Mouse (Mus musculus) hindbrain, embryonic 16.5 days (tissue): ENCODE results near the gene Copg1. TPM values are rescaled to one million over a fixed set of nuclear protein-coding genes. Genes with fewer than 3 reads are reported as not detected.

ENCODE experiments used
- ATAC-seq: fragments of 200-750 bp; cut with Nextera tagmentation; 2 replicates; pipeline ENCODE4 v1.8.0; 2017; ENCODE audit warnings: moderate TSS enrichment, moderate library complexity
- H3K27ac ChIP-seq: fragments of 300-500 bp; sonication (generic); 2 replicates; pipeline ENCODE4 v1.5.1; 2014; ENCODE audit warnings: low read depth, mild to moderate bottlenecking, control low read depth, low read length, moderate library complexity
- H3K27me3 ChIP-seq: fragments of 300-500 bp; sonication (generic); replicated peaks from 2 replicates; pipeline ENCODE4 v1.6.1; 2014; ENCODE audit warnings: low read length; ENCODE audit not compliant: control insufficient read depth, insufficient read depth
- H3K36me3 ChIP-seq: fragments of 300-500 bp; sonication (generic); 2 replicates; pipeline ENCODE4 v1.6.1; 2014; ENCODE audit warnings: mild to moderate bottlenecking, low read length, moderate library complexity, mixed read lengths; ENCODE audit not compliant: control insufficient read depth, insufficient read depth
- H3K4me1 ChIP-seq: fragments of 300-500 bp; sonication (generic); 2 replicates; pipeline ENCODE4 v1.6.1; 2014; ENCODE audit warnings: low read depth, low read length; ENCODE audit not compliant: control insufficient read depth, insufficient read depth
- H3K4me2 ChIP-seq: fragments of 300-500 bp; sonication (generic); 2 replicates; pipeline ENCODE4 v1.6.1; 2014; ENCODE audit warnings: mild to moderate bottlenecking, low read length, control low read depth, moderate library complexity
- H3K4me3 ChIP-seq: fragments of 300-500 bp; sonication (generic); 2 replicates; pipeline ENCODE4 v1.5.1; 2014; ENCODE audit warnings: mild to moderate bottlenecking, low read length, control low read depth, moderate library complexity
- H3K9ac ChIP-seq: fragments of 300-500 bp; sonication (generic); 2 replicates; pipeline ENCODE4 v1.6.1; 2014; ENCODE audit warnings: low read depth, mild to moderate bottlenecking, control low read depth, low read length, moderate library complexity
- H3K9me3 ChIP-seq: fragments of 300-500 bp; sonication (generic); 2 replicates; pipeline ENCODE4 v1.6.1; 2014; ENCODE audit warnings: mild to moderate bottlenecking, low read length, moderate library complexity; ENCODE audit not compliant: control insufficient read depth
- WGBS: fragments of 180-500 bp; shearing (Covaris S2); extraction: QIAGEN DNeasy Blood & Tissue Kit; methylation state at CpG from one replicate; pipeline ENCODE4 v1.1.7; 2014; 5-methylcytosine and 5-hydroxymethylcytosine counted together
- polyA plus RNA-seq: library from polyadenylated mRNA; unstranded; fragments of >200 nt; fragmentation: Nextera tagmentation; extraction: Ambion mirVana; gene quantifications from 2 replicates; pipeline ENCODE4 v1.2.1, GENCODE M21; 2015

Gene Copg1
- polyA plus RNA-seq, 1 experiment from 2014 or later, result 220 TPM

DNA sequence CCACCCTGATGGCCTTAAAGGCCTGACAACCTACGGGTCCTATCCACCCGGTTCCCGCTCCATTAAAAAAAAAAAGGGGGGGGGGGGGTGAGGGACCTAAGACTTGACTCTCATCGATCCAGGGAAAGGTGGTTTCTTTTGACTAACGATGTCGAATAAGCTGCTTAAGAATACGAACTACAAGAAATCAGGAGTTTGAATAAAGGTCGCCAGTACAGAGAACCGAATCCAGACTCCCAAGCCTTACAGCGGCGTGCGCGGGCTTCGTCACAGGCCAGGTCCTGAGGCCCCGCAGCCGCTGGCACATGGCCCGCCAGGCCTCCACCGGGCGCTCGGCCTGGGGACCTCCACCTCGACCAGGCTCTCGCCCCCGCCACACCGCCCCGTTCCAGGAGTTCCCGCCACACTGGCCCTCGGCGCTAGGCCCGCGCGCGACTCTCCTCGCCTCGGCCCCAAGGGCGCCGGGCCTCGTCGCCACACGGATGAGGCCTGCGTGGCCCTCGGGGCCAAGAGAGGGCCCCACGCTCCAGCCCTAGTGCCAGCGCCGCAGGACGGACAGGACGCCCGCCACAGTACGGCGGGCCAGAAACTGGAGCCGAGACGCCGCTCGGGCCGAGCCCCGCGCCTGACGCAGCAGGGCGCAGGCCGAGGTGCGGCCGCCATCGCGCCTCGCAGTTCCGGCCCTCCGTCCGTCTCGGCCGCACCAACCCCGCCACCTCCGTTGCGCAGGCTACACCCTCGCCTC, 37.3 kb upstream of the Copg1 start:
- Histone ChIP-seq H3K9ac (peak overlapping the region; percentile 75), H3K36me3 (peaks cover under 1% of the 10 kb centered on the region), H3K4me2 (peak overlapping the region; percentile 88), H3K9me3 (no peaks in the 10 kb centered on the region), H3K4me3 (peak overlapping the region; percentile 65), H3K27me3 (no peaks in the 10 kb centered on the region), H3K4me1 (peaks cover 26% of the 10 kb centered on the region), H3K27ac (peak overlapping the region; percentile 85)
- peak; percentile 75 for ATAC-seq
- 0% methylated on average over 56 of the region's 73 CpGs for WGBS

DNA sequence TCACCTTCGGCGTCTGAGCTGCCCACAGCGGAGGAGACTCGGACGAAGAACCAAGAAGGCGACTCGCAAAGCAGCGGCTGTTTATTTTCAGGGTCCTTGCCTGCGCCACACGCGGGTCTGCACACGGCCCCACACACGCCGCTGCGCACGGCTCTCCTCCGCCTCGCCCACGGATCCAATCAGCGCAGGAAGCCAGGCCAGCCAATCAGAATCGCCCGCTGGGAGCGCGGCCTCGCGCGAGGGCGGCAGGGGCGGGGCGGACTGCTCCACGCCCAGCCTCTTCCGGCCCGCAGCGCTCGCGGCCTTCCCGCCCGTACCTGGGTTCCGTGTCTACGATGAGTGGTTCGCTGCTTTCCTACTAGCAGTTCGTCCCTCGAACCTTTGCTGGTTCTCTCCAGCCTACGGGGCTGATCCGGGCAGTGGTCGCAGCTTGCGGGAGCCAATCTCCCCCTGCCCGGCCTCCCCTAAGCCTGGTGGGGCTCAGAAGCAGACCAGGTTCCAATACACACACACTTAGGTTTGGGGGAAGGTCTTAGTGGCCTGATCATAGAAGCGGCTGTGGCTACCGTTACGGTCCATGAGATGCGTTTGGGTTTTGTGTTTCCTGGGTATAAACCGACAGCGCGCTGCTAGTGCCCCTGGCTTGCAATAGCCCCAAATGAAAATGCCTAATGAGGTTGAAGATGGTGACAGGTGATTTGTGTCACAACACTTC, 36.6 kb upstream of the Copg1 start, which contains the start of gene Cnbp:
Gene Cnbp (minus strand): TSS at position 207 of the 715 bp plus-strand sequence.
- H3K36me3 ChIP-seq, result no peaks in the 10 kb centered on the region
- H3K4me2 ChIP-seq, result peak within 1 kb of the TSS; percentile 93
- peak within 1 kb of the TSS; percentile 85 for H3K27ac ChIP-seq
- H3K4me1 ChIP-seq, result peaks cover 26% of the 10 kb centered on the region
- no peaks in the 10 kb centered on the region for H3K9me3 ChIP-seq
- H3K9ac ChIP-seq, result peak within 1 kb of the TSS; percentile 98
- H3K4me3 ChIP-seq, result peak within 1 kb of the TSS; percentile 65
- no peaks in the 10 kb centered on the region for H3K27me3 ChIP-seq
- WGBS, result under 1% methylated on average over 55 of the region's 55 CpGs
- peak; percentile 99 for ATAC-seq

DNA sequence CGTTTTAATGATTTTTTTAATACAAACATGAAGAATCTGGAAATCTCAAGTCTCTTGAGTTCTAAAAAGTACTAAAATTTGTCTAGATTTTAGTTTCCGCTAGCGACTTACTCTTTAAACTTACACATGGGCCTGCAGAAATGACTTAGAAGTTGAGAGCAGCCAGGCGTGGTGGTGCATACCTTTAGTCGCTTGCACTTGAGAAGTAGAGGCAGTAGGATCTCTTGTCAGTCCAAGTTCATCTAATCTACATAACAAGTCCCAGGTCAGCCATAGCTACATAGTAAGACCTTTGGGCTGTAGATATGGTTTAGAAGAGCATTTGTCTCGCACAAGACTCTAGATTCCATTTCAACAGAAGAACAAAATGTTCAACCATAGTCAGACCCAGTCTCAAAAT, 35.7 kb upstream of the Copg1 start:
- 89% methylated on average over 6 of the region's 6 CpGs for WGBS
- Histone ChIP-seq H3K4me2 (no peak overlapping the region; the same call in 1 of the 2 replicates), H3K27me3 (no peaks in the 10 kb centered on the region), H3K36me3 (no peaks in the 10 kb centered on the region), H3K27ac (no peak overlapping the region), H3K4me1 (peaks cover 24% of the 10 kb centered on the region), H3K9me3 (no peaks in the 10 kb centered on the region), H3K9ac (no peak overlapping the region), H3K4me3 (no peak overlapping the region)
- no peak for ATAC-seq

DNA sequence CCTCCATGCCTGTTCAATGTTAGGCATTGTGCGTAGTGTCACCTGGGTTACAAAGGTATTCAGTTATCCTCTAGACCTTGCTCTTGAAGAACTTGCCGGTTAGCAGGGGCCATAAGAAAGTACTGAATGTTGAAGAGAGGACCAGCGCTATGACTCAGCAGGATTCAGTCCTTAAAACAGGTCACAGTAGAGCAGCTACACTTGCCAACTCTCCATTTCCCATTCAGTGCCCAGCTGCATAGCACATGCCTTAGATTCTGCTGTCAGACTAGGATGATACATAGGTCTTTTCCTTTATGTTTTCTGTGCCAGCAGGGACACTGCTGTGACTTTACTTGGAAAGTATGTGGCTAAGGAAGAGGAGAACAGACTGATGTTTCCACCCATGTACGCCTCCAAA, 34.2 kb upstream of the Copg1 start:
- no peaks in the 10 kb centered on the region for H3K36me3 ChIP-seq
- no peak overlapping the region for H3K4me3 ChIP-seq
- 87% methylated on average over 4 of the region's 4 CpGs for WGBS
- no peak for ATAC-seq
- peaks cover 11% of the 10 kb centered on the region for H3K4me1 ChIP-seq
- no peaks in the 10 kb centered on the region for H3K27me3 ChIP-seq
- no peaks in the 10 kb centered on the region for H3K9me3 ChIP-seq
- no peak overlapping the region for H3K9ac ChIP-seq
- H3K4me2 ChIP-seq, result no peak overlapping the region
- no peak overlapping the region for H3K27ac ChIP-seq

DNA sequence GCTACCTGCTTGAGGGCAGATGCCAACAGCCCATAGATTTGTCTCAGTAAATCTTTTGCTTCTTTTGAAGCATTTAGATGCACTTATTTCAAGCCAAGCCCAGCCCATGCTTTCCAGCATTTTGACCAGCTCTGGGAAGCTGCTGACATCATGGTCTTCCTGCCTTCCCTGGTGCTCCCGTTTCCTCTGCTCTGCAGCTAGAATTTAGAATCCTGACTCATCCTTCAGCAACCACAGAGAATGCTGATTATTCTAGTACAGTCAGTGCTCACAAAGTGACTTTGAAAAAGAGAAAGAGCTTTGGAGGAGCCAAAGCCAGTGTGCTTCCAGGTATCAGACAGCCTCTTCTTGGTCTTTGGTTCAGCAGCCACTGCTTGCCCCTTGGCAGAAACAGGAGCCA, 30.5 kb upstream of the Copg1 start:
- ATAC-seq, result no peak
- H3K27ac ChIP-seq, result no peak overlapping the region
- H3K4me1 ChIP-seq, result no peaks in the 10 kb centered on the region
- H3K9me3 ChIP-seq, result no peaks in the 10 kb centered on the region
- no peak overlapping the region for H3K9ac ChIP-seq
- no peak overlapping the region for H3K4me3 ChIP-seq
- 66% methylated on average over 1 of the region's 1 CpGs for WGBS
- H3K4me2 ChIP-seq, result no peak overlapping the region
- no peaks in the 10 kb centered on the region for H3K27me3 ChIP-seq
- H3K36me3 ChIP-seq, result no peaks in the 10 kb centered on the region

DNA sequence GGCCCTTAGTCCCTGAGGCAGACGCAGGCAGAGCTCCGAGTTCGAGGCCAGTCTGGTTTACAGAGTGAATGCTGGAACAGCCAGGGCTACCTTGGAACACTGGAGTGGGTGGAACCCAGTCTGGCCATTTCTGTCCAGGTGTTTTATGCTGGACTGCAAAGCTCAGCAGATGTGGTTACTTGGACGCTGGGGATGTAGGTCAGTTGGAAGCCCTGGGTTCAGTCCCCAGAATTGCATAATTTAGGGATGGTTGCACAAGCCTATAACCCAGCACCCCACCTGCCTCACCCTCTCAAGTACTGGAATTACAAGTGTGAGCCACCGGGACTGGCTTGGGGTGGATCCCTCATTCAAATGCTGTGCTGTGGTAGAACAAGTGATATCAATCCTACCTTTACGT, 21.4 kb upstream of the Copg1 start:
- WGBS, result 93% methylated on average over 6 of the region's 6 CpGs
- H3K4me3 ChIP-seq, result no peak overlapping the region
- no peak overlapping the region for H3K4me2 ChIP-seq
- no peak overlapping the region for H3K9ac ChIP-seq
- H3K36me3 ChIP-seq, result no peaks in the 10 kb centered on the region
- no peak for ATAC-seq
- no peaks in the 10 kb centered on the region for H3K9me3 ChIP-seq
- no peaks in the 10 kb centered on the region; the same call in 1 of the 2 replicates for H3K27me3 ChIP-seq
- H3K4me1 ChIP-seq, result no peaks in the 10 kb centered on the region
- H3K27ac ChIP-seq, result no peak overlapping the region

DNA sequence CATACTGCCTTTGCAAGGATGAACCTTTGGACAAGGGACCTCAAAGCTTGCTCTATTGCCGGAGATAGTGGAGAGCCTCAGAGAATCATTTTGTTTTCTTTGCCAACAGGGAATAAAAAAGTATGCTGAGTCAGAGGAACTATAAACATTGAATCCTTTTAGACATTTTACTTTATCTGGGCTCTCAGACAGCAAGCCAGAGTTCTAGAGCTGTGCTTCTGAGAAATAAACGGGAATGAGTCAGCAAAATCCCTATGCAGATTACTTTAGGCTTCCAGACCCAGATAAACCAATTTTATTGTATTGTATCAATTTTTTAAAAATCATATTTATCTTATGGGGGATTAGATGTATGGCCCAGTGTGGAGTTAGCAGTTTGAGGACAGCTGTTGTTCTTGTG, 20.4 kb upstream of the Copg1 start:
- no peaks in the 10 kb centered on the region; the same call in 1 of the 2 replicates for H3K27me3 ChIP-seq
- H3K9ac ChIP-seq, result no peak overlapping the region
- 90% methylated on average over 2 of the region's 2 CpGs for WGBS
- no peaks in the 10 kb centered on the region for H3K9me3 ChIP-seq
- no peak overlapping the region for H3K27ac ChIP-seq
- ATAC-seq, result no peak
- no peaks in the 10 kb centered on the region for H3K4me1 ChIP-seq
- no peak overlapping the region for H3K4me2 ChIP-seq
- H3K36me3 ChIP-seq, result no peaks in the 10 kb centered on the region
- no peak overlapping the region for H3K4me3 ChIP-seq

DNA sequence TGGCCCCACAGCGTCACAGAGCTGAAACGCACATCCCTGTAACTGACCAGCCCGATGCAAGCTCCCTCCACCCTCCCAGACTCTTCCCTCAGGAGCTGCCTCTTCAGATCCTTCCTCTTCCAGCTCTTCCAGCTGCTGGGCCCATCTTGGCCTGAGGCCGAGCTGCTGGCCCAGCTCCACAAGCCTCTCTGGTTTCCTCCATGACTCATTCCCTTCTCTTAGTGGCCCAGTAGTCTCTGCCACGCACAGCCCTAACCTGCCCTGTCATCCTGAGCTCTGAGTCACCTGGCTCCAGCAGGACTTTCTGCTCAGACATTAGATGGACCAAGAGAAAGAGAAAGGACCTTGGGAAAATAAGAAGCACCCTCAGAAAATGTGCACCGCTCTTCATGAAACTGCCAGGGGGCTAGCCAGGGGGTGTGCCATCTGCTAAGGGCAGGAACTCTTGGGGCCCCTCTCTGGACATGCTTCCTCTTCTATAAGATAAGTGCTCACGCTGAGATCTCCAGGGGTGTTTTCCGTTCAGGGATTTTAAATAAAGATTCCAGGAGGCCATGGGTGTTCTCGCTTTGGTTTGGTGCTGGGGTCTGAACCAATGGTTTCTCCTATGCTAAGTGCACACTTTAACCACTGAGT, 18.6 kb upstream of the Copg1 start:
- Histone ChIP-seq H3K9me3 (no peaks in the 10 kb centered on the region), H3K4me3 (no peak overlapping the region), H3K27ac (no peak overlapping the region), H3K9ac (no peak overlapping the region), H3K4me2 (no peak overlapping the region), H3K4me1 (no peaks in the 10 kb centered on the region), H3K27me3 (no peaks in the 10 kb centered on the region; the same call in 1 of the 2 replicates), H3K36me3 (no peaks in the 10 kb centered on the region)
- 71% methylated on average over 9 of the region's 9 CpGs for WGBS
- no peak for ATAC-seq

DNA sequence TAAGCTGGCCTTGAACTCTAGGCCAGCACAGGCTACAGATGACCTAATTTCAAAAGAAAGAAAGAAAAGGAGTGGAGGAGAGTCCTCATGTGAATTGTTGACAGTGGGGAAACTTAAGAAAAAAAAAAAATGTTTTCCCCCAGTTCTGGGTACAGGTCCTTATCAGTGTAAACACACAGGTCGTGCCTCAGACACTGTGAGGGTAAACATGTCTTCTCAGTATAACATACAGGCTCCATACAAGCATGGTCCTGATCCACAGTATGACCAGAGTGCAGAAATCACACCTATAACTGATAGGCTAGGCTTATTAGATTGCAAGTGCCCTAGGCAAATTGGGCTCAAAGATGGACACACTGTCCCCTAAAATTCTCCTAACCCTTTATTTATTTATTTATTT, 17.2 kb upstream of the Copg1 start:
- WGBS, result 67% methylated on average over 1 of the region's 1 CpGs
- H3K27ac ChIP-seq, result no peak overlapping the region
- H3K4me3 ChIP-seq, result no peak overlapping the region
- no peaks in the 10 kb centered on the region for H3K9me3 ChIP-seq
- H3K9ac ChIP-seq, result no peak overlapping the region
- H3K36me3 ChIP-seq, result no peaks in the 10 kb centered on the region
- no peaks in the 10 kb centered on the region; the same call in 1 of the 2 replicates for H3K27me3 ChIP-seq
- no peak overlapping the region for H3K4me2 ChIP-seq
- ATAC-seq, result no peak
- H3K4me1 ChIP-seq, result no peaks in the 10 kb centered on the region
